Mouse (Mus musculus) heart, postnatal 36 days (tissue): ENCODE results near the gene Nepro. TPM values are rescaled to one million over a fixed set of nuclear protein-coding genes. Genes with fewer than 3 reads are reported as not detected.
A peak's percentile ranks its signal among the peaks of the same experiment; 100 is the strongest.

ENCODE experiments used
- DNase-seq, 2 experiments: peaks; one replicate each; pipeline ENCODE4 v3.0.0; 2021 to 2022
- intact Hi-C: fragments of 180-260 bp; cut with DNase I; formaldehyde crosslinking; loops from one replicate; pipeline ENCODE4 v1.15.1; 2025
- total RNA-seq, 2 experiments: library from RNA; stranded (reverse); gene quantifications; 2 replicates each; pipeline ENCODE4 v1.2.3; 2021

The Nepro gene
- total RNA-seq: 1 to 10 TPM; 5.1 to 5.7 TPM

GRCm38 (mm10) chr16:44724083-44724787 lies at the start of gene Nepro:
Gene Nepro, plus strand, starts transcription at chr16:44724301.
- intact Hi-C loops: loop anchor here (10.0 kb wide), 1 partner anchor 371 kb away; the partner anchor contains the start of gene Ccdc80
- peak; percentile 95 to 99 for DNase-seq

- intact Hi-C loops: no loop called here
- DNase-seq: no peak
Measured at GRCm38 (mm10) chr16:44676357-44676756, 47.7 kb upstream of the Nepro start.

- intact Hi-C loops: no loop called here
Measured at GRCm38 (mm10) chr16:44679082-44679481, 45.0 kb upstream of the Nepro start.

GRCm38 (mm10) chr16:44679503-44679971 lies 44.6 kb upstream of the Nepro start:
- intact Hi-C loops: no loop called here
- no peak for DNase-seq

More at GRCm38 (mm10) chr16:44679082-44679481, 45.0 kb upstream of the Nepro start:
- DNase-seq: no peak

- intact Hi-C loops: no loop called here
- peak; percentile 16 to 18 for DNase-seq
Measured at GRCm38 (mm10) chr16:44680756-44681498, 43.2 kb upstream of the Nepro start.

GRCm38 (mm10) chr16:44684646-44685045 lies 39.5 kb upstream of the Nepro start:
- no peak for DNase-seq
- intact Hi-C loops: no loop called here

- intact Hi-C loops: no loop called here
- DNase-seq: no peak
Measured at GRCm38 (mm10) chr16:44685401-44685800, 38.7 kb upstream of the Nepro start.

GRCm38 (mm10) chr16:44686991-44687718 lies 36.9 kb upstream of the Nepro start:
- intact Hi-C loops: no loop called here
- no peak for DNase-seq

- intact Hi-C loops: no loop called here
- DNase-seq: no peak
Measured at GRCm38 (mm10) chr16:44687719-44688420, 36.2 kb upstream of the Nepro start.

GRCm38 (mm10) chr16:44688507-44688906 lies 35.6 kb upstream of the Nepro start:
- DNase-seq: no peak
- intact Hi-C loops: no loop called here

GRCm38 (mm10) chr16:44690501-44690900 lies 33.6 kb upstream of the Nepro start:
- intact Hi-C loops: loop anchor here (10.0 kb wide), 1 partner anchor 46 kb away; no protein-coding TSS in a partner anchor
- DNase-seq: no peak

GRCm38 (mm10) chr16:44691066-44691465 lies 33.0 kb upstream of the Nepro start:
- intact Hi-C loops: loop anchor here (10.0 kb wide), 1 partner anchor 46 kb away; no protein-coding TSS in a partner anchor
- DNase-seq: no peak

GRCm38 (mm10) chr16:44691561-44692141 lies 32.5 kb upstream of the Nepro start:
- DNase-seq: peak; percentile 53 to 57
- intact Hi-C loops: loop anchor here (10.0 kb wide), 1 partner anchor 47 kb away; no protein-coding TSS in a partner anchor

- no peak for DNase-seq
- intact Hi-C loops: loop anchor here (10.0 kb wide), 1 partner anchor 48 kb away; no protein-coding TSS in a partner anchor
Measured at GRCm38 (mm10) chr16:44692541-44692940, 31.6 kb upstream of the Nepro start.

- intact Hi-C loops: loop anchor here (10.0 kb wide), 1 partner anchor 49 kb away; no protein-coding TSS in a partner anchor
- DNase-seq: no peak
Measured at GRCm38 (mm10) chr16:44693695-44694094, 30.4 kb upstream of the Nepro start.

- intact Hi-C loops: loop anchor here (10.0 kb wide), 1 partner anchor 51 kb away; no protein-coding TSS in a partner anchor
- no peak for DNase-seq
Measured at GRCm38 (mm10) chr16:44695214-44695858, 28.8 kb upstream of the Nepro start.

GRCm38 (mm10) chr16:44695859-44696620 lies 28.1 kb upstream of the Nepro start:
- DNase-seq: peak; percentile 32 to 50
- intact Hi-C loops: loop anchor here (10.0 kb wide), 1 partner anchor 51 kb away; no protein-coding TSS in a partner anchor
